Mouse (Mus musculus): ENCODE measurements at regions not wholly inside any gene's neighbourhood (a gene's known extent, or its start where the extent isn't known, plus 50 kb on each side); places are given as distances from the start of the nearest gene placed in this dataset.

DNA sequence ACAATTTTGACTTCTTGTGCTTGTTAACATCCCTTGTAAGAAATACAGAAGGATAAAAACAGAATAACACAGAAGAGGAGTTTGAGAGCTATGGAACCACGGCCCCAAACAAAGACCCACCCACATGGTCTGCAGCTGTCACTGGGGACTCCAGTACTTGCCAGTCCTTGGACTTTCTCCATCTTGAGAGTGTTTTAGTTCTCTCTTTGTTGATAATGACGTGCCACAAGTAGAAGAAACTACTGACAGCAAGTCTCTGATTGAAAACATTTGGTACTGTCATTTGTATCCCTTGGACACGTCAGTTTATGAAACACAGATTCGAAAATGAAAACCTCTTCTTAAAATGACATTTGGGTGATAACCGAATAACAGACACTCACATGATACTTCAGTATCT, 68.3 kb upstream of the Frg1 start:
- no peak for DNase-seq (ENCODE audit: low spot score in 2 of 2)

- DNase-seq (ENCODE audit: low spot score in 2 of 2), result no peak
These were observed 66.4 kb upstream of the Frg1 start for GRCm38 (mm10) chr8:41483297-41483696.

GRCm38 (mm10) chr8:41472992-41473699, 56.3 kb upstream of the Frg1 start:
- no peak for DNase-seq (ENCODE audit: low spot score in 2 of 2)

DNA sequence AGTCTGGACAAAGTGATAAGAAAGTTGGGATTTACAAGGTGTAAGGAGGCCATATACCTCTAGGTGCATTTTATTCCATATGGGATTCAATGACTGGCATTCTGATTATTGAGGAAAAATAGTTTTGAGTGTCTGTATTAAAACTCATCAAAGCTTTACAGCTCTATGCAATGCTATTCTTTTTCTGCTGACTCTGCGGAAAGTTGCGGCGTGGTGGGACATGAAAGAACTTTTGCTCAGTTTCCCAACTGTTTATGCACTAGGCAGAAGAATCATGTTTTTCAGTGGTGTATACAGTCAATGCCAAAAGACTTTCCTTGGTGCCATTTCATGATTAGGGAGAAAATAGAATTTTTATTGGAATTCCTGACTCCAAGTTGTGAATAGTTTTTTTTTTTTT, 55.4 kb upstream of the Frg1 start:
- no peak for DNase-seq (ENCODE audit: low spot score in 2 of 2)

Data from frontal cortex, postnatal 14 days (tissue).